Mouse (Mus musculus) embryonic facial prominence, embryonic 11.5 days (tissue): ENCODE results near the gene Zdhhc20. TPM values are rescaled to one million over a fixed set of nuclear protein-coding genes. Genes with fewer than 3 reads are reported as not detected.
A peak's percentile ranks its signal among the peaks of the same experiment; 100 is the strongest.

ENCODE experiments used
- ATAC-seq: fragments of 200-750 bp; cut with Nextera tagmentation; replicated peaks from 2 replicates; pipeline ENCODE4 v1.8.0; 2017; ENCODE audit warnings: low read depth; ENCODE audit not compliant: insufficient number of reproducible peaks, low FRiP score, low TSS enrichment
- DNase-seq: peaks from one replicate; pipeline ENCODE4 v3.0.0-alpha.2; 2015; ENCODE audit warnings: low spot score
- H3K27ac ChIP-seq: fragments of 300-500 bp; sonication (generic); replicated peaks from 2 replicates; pipeline ENCODE4 v1.5.1; 2014; ENCODE audit warnings: mild to moderate bottlenecking, low read depth, low read length, control low read depth
- H3K27me3 ChIP-seq: fragments of 300-500 bp; sonication (generic); 2 replicates; pipeline ENCODE4 v1.6.1; 2014; ENCODE audit warnings: mild to moderate bottlenecking, low read length, moderate library complexity, mixed read lengths; ENCODE audit not compliant: control insufficient read depth, insufficient read depth
- H3K36me3 ChIP-seq: fragments of 300-500 bp; sonication (generic); replicated peaks from 2 replicates; pipeline ENCODE4 v1.6.1; 2014; ENCODE audit warnings: low read depth, mild to moderate bottlenecking, low read length, moderate library complexity, mixed read lengths; ENCODE audit not compliant: control insufficient read depth, insufficient read depth
- H3K4me1 ChIP-seq: fragments of 300-500 bp; sonication (generic); 2 replicates; pipeline ENCODE4 v1.6.1; 2014; ENCODE audit warnings: low read length, mixed read lengths; ENCODE audit not compliant: control insufficient read depth, insufficient read depth
- H3K4me2 ChIP-seq: fragments of 300-500 bp; sonication (generic); 2 replicates; pipeline ENCODE4 v1.6.1; 2014; ENCODE audit warnings: low read depth, mild to moderate bottlenecking, control low read depth, low read length, moderate library complexity
- H3K4me3 ChIP-seq: fragments of 300-500 bp; sonication (generic); 2 replicates; pipeline ENCODE4 v1.5.1; 2014; ENCODE audit warnings: low read depth, low read length, control low read depth
- H3K9ac ChIP-seq: fragments of 300-500 bp; sonication (generic); replicated peaks from 2 replicates; pipeline ENCODE4 v1.6.1; 2014; ENCODE audit warnings: mild to moderate bottlenecking, control low read depth, low read length
- H3K9me3 ChIP-seq: fragments of 300-500 bp; sonication (generic); replicated peaks from 2 replicates; pipeline ENCODE4 v1.6.1; 2016; ENCODE audit warnings: mild to moderate bottlenecking, low read length, inconsistent platforms, mixed read lengths; ENCODE audit not compliant: control insufficient read depth
- WGBS: fragments of 180-500 bp; shearing (Covaris S2); extraction: QIAGEN DNeasy Blood & Tissue Kit; methylation state at CpG from one replicate; pipeline ENCODE4 v1.1.7; 2014; 5-methylcytosine and 5-hydroxymethylcytosine counted together
- polyA plus RNA-seq: library from polyadenylated mRNA; unstranded; fragments of >200 nt; fragmentation: Nextera tagmentation; extraction: Ambion mirVana; gene quantifications from 2 replicates; pipeline ENCODE4 v1.2.1, GENCODE M21; 2014

Gene Zdhhc20
- polyA plus RNA-seq = 56.9 and 64.4 TPM in 2 replicates

GRCm38 (mm10) chr14:57890011-57890842 lies at the start of gene Zdhhc20:
Gene Zdhhc20, minus strand, starts transcription at chr14:57890276.
- H3K9ac ChIP-seq = peak within 1 kb of the TSS; percentile 80
- DNase-seq = peak; percentile 96
- H3K36me3 ChIP-seq = no peaks in the 10 kb centered on the region
- peak; percentile 95 for ATAC-seq
- H3K4me1 ChIP-seq = no peaks in the 10 kb centered on the region
- WGBS = 5% methylated on average over 50 of the region's 65 CpGs
- 0 out of 2 replicates have a peak within 1 kb of the TSS, but pooled peaks have one; percentile 31 for H3K27ac ChIP-seq
- H3K4me2 ChIP-seq = peak within 1 kb of the TSS; percentile 57
- no peaks in the 10 kb centered on the region for H3K27me3 ChIP-seq
- H3K9me3 ChIP-seq = no peaks in the 10 kb centered on the region
- peak within 1 kb of the TSS; percentile 82 for H3K4me3 ChIP-seq

- ATAC-seq = no peak
- H3K4me3 ChIP-seq = no peak overlapping the region
- no peaks in the 10 kb centered on the region for H3K9me3 ChIP-seq
- no peak overlapping the region for H3K9ac ChIP-seq
- WGBS = 86% methylated on average over 6 of the region's 6 CpGs
- no peaks in the 10 kb centered on the region for H3K4me1 ChIP-seq
- no peaks in the 10 kb centered on the region for H3K27me3 ChIP-seq
- no peak overlapping the region for H3K27ac ChIP-seq
- H3K36me3 ChIP-seq = no peaks in the 10 kb centered on the region
- no peak for DNase-seq
- H3K4me2 ChIP-seq = no peak overlapping the region
These were observed 47.2 kb upstream of the Zdhhc20 start for GRCm38 (mm10) chr14:57937297-57937696.

- Histone ChIP-seq H3K4me1 (no peaks in the 10 kb centered on the region), H3K36me3 (no peaks in the 10 kb centered on the region), H3K27ac (no peak overlapping the region), H3K9me3 (no peaks in the 10 kb centered on the region), H3K27me3 (no peaks in the 10 kb centered on the region), H3K9ac (no peak overlapping the region), H3K4me2 (no peak overlapping the region), H3K4me3 (no peak overlapping the region)
- WGBS = 96% methylated on average over 13 of the region's 13 CpGs
- ATAC-seq (no peak), DNase-seq (no peak)
These were observed 44.6 kb upstream of the Zdhhc20 start for GRCm38 (mm10) chr14:57934666-57935065.

- Histone ChIP-seq H3K4me1 (no peaks in the 10 kb centered on the region), H3K4me2 (no peak overlapping the region), H3K27me3 (no peaks in the 10 kb centered on the region), H3K4me3 (no peak overlapping the region), H3K27ac (no peak overlapping the region), H3K36me3 (no peaks in the 10 kb centered on the region), H3K9ac (no peak overlapping the region), H3K9me3 (no peaks in the 10 kb centered on the region)
- DNase-seq (no peak), ATAC-seq (no peak)
- 84% methylated on average over 7 of the region's 7 CpGs for WGBS
These were observed 43.5 kb upstream of the Zdhhc20 start for GRCm38 (mm10) chr14:57933608-57934007.

GRCm38 (mm10) chr14:57932881-57933443 lies 42.9 kb upstream of the Zdhhc20 start:
- Histone ChIP-seq H3K4me1 (no peaks in the 10 kb centered on the region), H3K9me3 (no peaks in the 10 kb centered on the region), H3K27ac (no peak overlapping the region), H3K4me2 (no peak overlapping the region), H3K27me3 (no peaks in the 10 kb centered on the region), H3K4me3 (no peak overlapping the region), H3K36me3 (no peaks in the 10 kb centered on the region), H3K9ac (no peak overlapping the region)
- WGBS = 65% methylated on average over 7 of the region's 7 CpGs
- ATAC-seq (no peak), DNase-seq (no peak)

GRCm38 (mm10) chr14:57921428-57922131 lies 31.5 kb upstream of the Zdhhc20 start:
- H3K27me3 ChIP-seq = no peaks in the 10 kb centered on the region
- H3K9me3 ChIP-seq = no peaks in the 10 kb centered on the region
- peaks cover 3% of the 10 kb centered on the region for H3K36me3 ChIP-seq
- H3K4me2 ChIP-seq = no peak overlapping the region
- peak overlapping the region; percentile 56 for H3K27ac ChIP-seq
- 25% methylated on average over 10 of the region's 10 CpGs for WGBS
- no peak overlapping the region for H3K4me3 ChIP-seq
- no peaks in the 10 kb centered on the region; the same call in 1 of the 2 replicates for H3K4me1 ChIP-seq
- 0 out of 2 replicates have a peak overlapping the region, but pooled peaks have one; percentile 28 for H3K9ac ChIP-seq
- ATAC-seq (peak; percentile 67; the same call in 1 of the 2 replicates), DNase-seq (peak; percentile 57)

- Histone ChIP-seq H3K9me3 (no peaks in the 10 kb centered on the region), H3K9ac (no peak overlapping the region), H3K36me3 (peaks cover 3% of the 10 kb centered on the region), H3K4me1 (no peaks in the 10 kb centered on the region; the same call in 1 of the 2 replicates), H3K4me2 (no peak overlapping the region), H3K4me3 (no peak overlapping the region), H3K27me3 (no peaks in the 10 kb centered on the region), H3K27ac (peak overlapping the region; percentile 56; the same call in 1 of the 2 replicates)
- ATAC-seq (no peak), DNase-seq (no peak)
- WGBS = 77% methylated on average over 18 of the region's 18 CpGs
These were observed 30.7 kb upstream of the Zdhhc20 start for GRCm38 (mm10) chr14:57920568-57921310.
